Mouse (Mus musculus) kidney, postnatal 0 days (tissue): ENCODE results near the gene Rora. TPM values are rescaled to one million over a fixed set of nuclear protein-coding genes. Genes with fewer than 3 reads are reported as not detected.
A peak's percentile ranks its signal among the peaks of the same experiment; 100 is the strongest.

Experiments used
- ATAC-seq: fragments of 200-750 bp; cut with Nextera tagmentation; replicated peaks from 2 replicates; pipeline ENCODE4 v1.8.0; 2017; ENCODE audit warnings: low read depth, moderate number of reproducible peaks, moderate TSS enrichment, moderate library complexity; ENCODE audit not compliant: low FRiP score
- DNase-seq: peaks from one replicate; pipeline ENCODE4 v3.0.0-alpha.2; 2016; ENCODE audit warnings: low spot score
- H3K27ac ChIP-seq: fragments of 300-500 bp; sonication (generic); 2 replicates; pipeline ENCODE4 v1.5.1; 2014; ENCODE audit warnings: mild to moderate bottlenecking
- H3K27me3 ChIP-seq: fragments of 300-500 bp; sonication (generic); 2 replicates; pipeline ENCODE4 v1.6.1; 2014; ENCODE audit warnings: low read length, mixed read lengths; ENCODE audit not compliant: insufficient read depth
- H3K36me3 ChIP-seq: fragments of 300-500 bp; sonication (generic); 2 replicates; pipeline ENCODE4 v1.6.1; 2014; ENCODE audit warnings: low read length, mixed read lengths; ENCODE audit not compliant: insufficient read depth
- H3K4me1 ChIP-seq: fragments of 300-500 bp; sonication (generic); replicated peaks from 2 replicates; pipeline ENCODE4 v1.6.1; 2014; ENCODE audit warnings: antibody characterized with exemption, low read length, mixed read lengths; ENCODE audit not compliant: insufficient read depth
- H3K4me2 ChIP-seq: fragments of 300-500 bp; sonication (generic); 2 replicates; pipeline ENCODE4 v1.6.1; 2014; ENCODE audit warnings: mild to moderate bottlenecking, low read length, moderate library complexity, mixed read lengths
- H3K4me3 ChIP-seq: fragments of 300-500 bp; sonication (generic); replicated peaks from 2 replicates; pipeline ENCODE4 v1.5.1; 2014; ENCODE audit warnings: low read depth, low read length
- H3K9ac ChIP-seq: fragments of 300-500 bp; sonication (generic); 2 replicates; pipeline ENCODE4 v1.6.1; 2014; ENCODE audit warnings: low read depth, low read length
- H3K9me3 ChIP-seq: fragments of 300-500 bp; sonication (generic); replicated peaks from 2 replicates; pipeline ENCODE4 v1.6.1; 2016; ENCODE audit warnings: low read length, inconsistent platforms, mixed read lengths
- CTCF ChIP-seq: IDR thresholded peaks from 2 replicates; pipeline ENCODE4 v1.5.1; 2016; ENCODE audit warnings: antibody characterized with exemption, low read depth, mild to moderate bottlenecking, moderate library complexity
- WGBS: fragments of 180-500 bp; shearing (Covaris S2); extraction: QIAGEN DNeasy Blood & Tissue Kit; methylation state at CpG from one replicate; pipeline ENCODE4 v1.1.7; 2014; 5-methylcytosine and 5-hydroxymethylcytosine counted together
- polyA plus RNA-seq: library from polyadenylated mRNA; unstranded; fragments of >200 nt; fragmentation: Nextera tagmentation; extraction: Ambion mirVana; gene quantifications from 2 replicates; pipeline ENCODE4 v1.2.1, GENCODE M21; 2015

Rora gene
- polyA plus RNA-seq, 1 experiment from 2014 or later: 9.8 TPM

DNA sequence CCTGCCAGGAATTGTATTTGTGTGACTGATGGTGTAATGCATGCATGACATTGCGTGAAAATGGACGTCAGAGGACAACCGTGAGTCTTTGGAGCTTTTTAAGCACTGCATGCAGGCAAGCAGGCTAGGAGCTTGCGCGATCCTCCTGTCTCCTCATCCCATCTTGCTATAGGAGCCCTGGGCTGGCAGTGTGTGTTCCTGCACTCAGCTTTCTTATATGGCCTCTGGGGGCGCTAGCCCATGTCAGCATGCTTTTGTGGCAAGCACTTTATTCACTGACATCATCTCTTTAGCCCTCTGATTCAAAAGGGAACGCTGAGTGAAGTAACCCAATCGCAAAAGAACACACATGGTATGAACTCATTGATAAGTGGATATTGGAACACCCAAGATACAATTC is 105.7 kb downstream of the Rora start:
- no peak overlapping the region for H3K9ac ChIP-seq
- no peaks in the 10 kb centered on the region for H3K27me3 ChIP-seq
- H3K9me3 ChIP-seq: no peaks in the 10 kb centered on the region
- no peaks in the 10 kb centered on the region for H3K36me3 ChIP-seq
- DNase-seq (no peak), ATAC-seq (no peak)
- H3K4me2 ChIP-seq: no peak overlapping the region
- H3K4me1 ChIP-seq: no peaks in the 10 kb centered on the region
- peak; percentile 58 for TF ChIP-seq CTCF
- no peak overlapping the region for H3K4me3 ChIP-seq
- WGBS: 88% methylated on average over 8 of the region's 8 CpGs
- H3K27ac ChIP-seq: no peak overlapping the region

DNA sequence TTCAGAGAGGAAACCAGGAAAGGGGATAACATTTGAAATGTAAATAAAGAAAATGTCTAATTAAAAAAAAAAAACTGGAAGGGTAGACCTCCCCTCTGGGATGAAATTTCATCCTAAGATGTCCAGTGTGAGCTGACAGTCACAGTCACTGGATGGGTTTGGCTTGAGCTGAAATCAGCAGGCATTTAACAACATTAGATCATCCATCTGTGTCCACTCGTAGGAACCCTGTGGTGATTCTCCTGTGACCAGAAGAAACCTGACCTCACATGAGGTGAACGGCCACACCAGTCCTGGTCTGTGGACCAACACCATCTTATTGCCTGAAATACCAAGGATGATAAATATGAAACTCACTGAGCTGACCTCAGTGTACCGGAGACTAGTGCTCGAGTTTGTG is 106.7 kb downstream of the Rora start:
- Histone ChIP-seq H3K27ac (no peak overlapping the region), H3K4me2 (no peak overlapping the region), H3K4me1 (no peaks in the 10 kb centered on the region), H3K36me3 (no peaks in the 10 kb centered on the region), H3K27me3 (no peaks in the 10 kb centered on the region), H3K9ac (no peak overlapping the region), H3K4me3 (no peak overlapping the region), H3K9me3 (no peaks in the 10 kb centered on the region)
- 48% methylated on average over 4 of the region's 4 CpGs for WGBS
- peak; percentile 56 for DNase-seq
- TF ChIP-seq CTCF: no peak
- peak; percentile 40; the same call in 1 of the 2 replicates for ATAC-seq

DNA sequence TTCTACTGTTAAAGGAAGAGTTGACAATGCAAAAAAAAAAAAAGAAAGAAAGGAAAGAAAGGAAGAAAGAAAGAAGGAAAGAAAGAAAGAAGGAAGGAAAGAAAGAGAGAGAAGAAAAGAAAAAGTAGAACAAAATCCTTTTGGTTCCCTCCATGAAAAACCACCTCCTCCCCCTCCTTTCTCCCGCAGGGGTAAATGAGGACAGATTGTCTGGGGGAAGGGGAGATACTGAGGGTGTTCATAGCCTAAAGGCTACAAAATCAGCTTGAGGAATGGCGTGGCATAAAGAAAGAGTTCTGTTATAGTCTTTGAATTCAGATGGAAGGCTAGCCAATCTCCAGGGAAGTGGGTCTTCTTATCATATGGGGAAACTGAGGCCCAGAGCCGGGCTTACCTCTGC is 107.3 kb downstream of the Rora start:
- H3K9me3 ChIP-seq: no peaks in the 10 kb centered on the region
- H3K27ac ChIP-seq: no peak overlapping the region
- no peak overlapping the region for H3K9ac ChIP-seq
- no peak for DNase-seq
- no peak for ATAC-seq
- no peak for TF ChIP-seq CTCF
- no peaks in the 10 kb centered on the region for H3K36me3 ChIP-seq
- no peaks in the 10 kb centered on the region for H3K4me1 ChIP-seq
- H3K4me3 ChIP-seq: no peak overlapping the region
- H3K27me3 ChIP-seq: no peaks in the 10 kb centered on the region
- H3K4me2 ChIP-seq: no peak overlapping the region
- WGBS: 69% methylated on average over 3 of the region's 3 CpGs

DNA sequence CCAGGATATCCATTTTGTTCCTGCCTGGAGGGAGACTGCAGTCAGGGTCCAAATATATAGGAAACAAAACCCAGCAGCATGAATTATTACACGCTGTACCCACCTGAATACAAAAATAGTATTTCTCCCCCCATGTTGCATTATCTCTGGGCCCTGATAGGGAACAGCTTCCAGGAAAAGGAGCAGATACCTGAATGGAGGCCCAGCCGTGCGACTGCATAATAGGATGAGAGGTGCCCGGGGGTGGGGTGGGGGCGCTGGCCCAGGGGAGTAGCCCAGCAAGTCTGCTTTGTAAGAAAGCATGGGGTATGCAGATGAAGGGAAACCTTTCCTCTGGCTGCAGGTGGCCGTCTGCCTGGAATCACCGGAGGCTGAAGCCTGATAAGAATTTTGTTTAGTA is 108.1 kb downstream of the Rora start:
- no peak overlapping the region for H3K27ac ChIP-seq
- H3K9ac ChIP-seq: no peak overlapping the region
- no peak overlapping the region for H3K4me2 ChIP-seq
- H3K4me1 ChIP-seq: no peaks in the 10 kb centered on the region
- no peak for TF ChIP-seq CTCF
- H3K9me3 ChIP-seq: no peaks in the 10 kb centered on the region
- no peak overlapping the region for H3K4me3 ChIP-seq
- WGBS: 63% methylated on average over 7 of the region's 7 CpGs
- no peak for ATAC-seq
- no peak for DNase-seq
- no peaks in the 10 kb centered on the region for H3K27me3 ChIP-seq
- H3K36me3 ChIP-seq: no peaks in the 10 kb centered on the region

DNA sequence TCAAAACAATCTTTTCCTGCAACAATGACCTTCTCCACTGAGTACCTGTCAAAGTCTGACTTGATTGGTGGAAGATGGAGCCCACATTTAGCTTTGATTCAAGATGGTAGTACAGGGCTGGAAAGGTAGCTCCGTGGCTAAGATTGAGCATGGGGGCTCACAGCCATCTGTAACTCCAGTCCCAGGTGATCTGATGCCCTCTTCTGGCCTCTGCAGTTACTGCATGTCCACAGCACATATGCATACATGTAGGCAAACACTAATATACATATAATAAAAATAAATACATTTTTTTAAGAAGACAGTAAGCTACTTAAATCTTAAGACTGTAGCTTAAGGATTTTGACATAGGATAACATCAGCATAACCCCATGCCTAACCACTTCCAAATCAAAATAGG is 112.0 kb downstream of the Rora start:
- no peaks in the 10 kb centered on the region for H3K4me1 ChIP-seq
- WGBS: 78% methylated on average over 1 of the region's 1 CpGs
- no peaks in the 10 kb centered on the region for H3K36me3 ChIP-seq
- peak; percentile 43 for TF ChIP-seq CTCF
- H3K27me3 ChIP-seq: no peaks in the 10 kb centered on the region
- H3K4me2 ChIP-seq: no peak overlapping the region
- no peak overlapping the region for H3K4me3 ChIP-seq
- no peak overlapping the region for H3K9ac ChIP-seq
- DNase-seq (no peak), ATAC-seq (no peak)
- no peaks in the 10 kb centered on the region; the same call in 1 of the 2 replicates for H3K9me3 ChIP-seq
- H3K27ac ChIP-seq: no peak overlapping the region

DNA sequence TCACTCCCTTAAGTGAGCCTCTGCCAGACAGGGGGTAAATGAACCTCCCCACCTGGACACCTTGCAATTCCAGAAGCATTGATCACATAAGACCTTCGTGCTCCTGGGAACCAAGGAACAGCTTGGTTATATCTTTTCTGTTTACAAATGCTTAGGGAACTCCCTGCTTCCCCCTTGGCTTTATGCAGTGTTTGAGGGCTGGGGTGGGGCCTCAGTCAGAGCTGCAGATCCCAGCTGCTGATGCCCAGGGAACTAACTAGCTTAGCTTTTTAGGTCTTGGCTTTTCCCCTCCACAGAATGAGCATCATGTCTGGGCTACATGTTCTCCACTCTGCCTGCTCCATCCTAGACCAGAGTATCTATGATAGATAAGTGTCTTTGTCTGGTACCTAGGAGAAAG is 116.1 kb downstream of the Rora start:
- DNase-seq (peak; percentile 59), ATAC-seq (no peak)
- Histone ChIP-seq H3K27ac (no peak overlapping the region), H3K4me3 (no peak overlapping the region), H3K4me2 (no peak overlapping the region), H3K4me1 (no peaks in the 10 kb centered on the region), H3K9me3 (no peaks in the 10 kb centered on the region; the same call in 1 of the 2 replicates), H3K27me3 (no peaks in the 10 kb centered on the region), H3K36me3 (no peaks in the 10 kb centered on the region), H3K9ac (no peak overlapping the region)
- no peak for TF ChIP-seq CTCF
- WGBS: 18% methylated on average over 1 of the region's 1 CpGs

DNA sequence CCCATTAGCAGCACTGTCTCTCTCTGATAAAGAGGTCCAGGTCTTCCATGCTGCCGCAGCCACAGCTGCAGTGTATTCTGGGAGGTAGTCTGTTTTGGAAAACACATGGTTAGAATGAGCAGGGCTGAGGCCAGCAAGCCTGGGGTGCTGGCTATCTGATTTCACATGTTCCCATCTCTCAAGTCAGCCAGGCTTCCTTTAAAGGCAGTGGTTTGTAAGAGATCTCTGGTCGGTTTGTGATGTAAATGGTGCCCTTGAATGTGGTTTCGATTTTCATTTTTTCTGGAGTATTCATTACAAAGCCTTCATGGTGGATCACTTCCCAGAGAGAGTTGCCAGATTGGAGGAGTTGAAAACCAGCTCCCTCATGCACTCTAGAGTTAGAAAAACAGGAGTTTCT is 117.8 kb downstream of the Rora start:
- 74% methylated on average over 3 of the region's 3 CpGs for WGBS
- no peak for ATAC-seq

More for the DNA sequence above, 117.8 kb downstream of the Rora start:
- Histone ChIP-seq H3K27ac (no peak overlapping the region), H3K9ac (no peak overlapping the region), H3K4me3 (no peak overlapping the region), H3K27me3 (no peaks in the 10 kb centered on the region), H3K9me3 (no peaks in the 10 kb centered on the region; the same call in 1 of the 2 replicates), H3K36me3 (no peaks in the 10 kb centered on the region), H3K4me2 (no peak overlapping the region), H3K4me1 (no peaks in the 10 kb centered on the region)
- DNase-seq: no peak
- no peak for TF ChIP-seq CTCF
